Mouse (Mus musculus) left cerebral cortex, postnatal 4 days (tissue): ENCODE measurements around the gene Mcam. TPM values are rescaled to one million over a fixed set of nuclear protein-coding genes. Genes with fewer than 3 reads are reported as not detected.

Experiments used
- DNase-seq: peaks from one replicate; pipeline ENCODE4 v3.0.0-alpha.2; 2022
- intact Hi-C: fragments of 180-260 bp; cut with DNase I; formaldehyde crosslinking; loops from one replicate; pipeline ENCODE4 v1.15.1; 2025
- total RNA-seq, 2 experiments: library from RNA; stranded (reverse); gene quantifications; 2 replicates each; pipeline ENCODE4 v1.2.3; 2021

Mcam gene
- total RNA-seq, result 10 to 100 TPM; 13.7 to 16.9 TPM

DNA sequence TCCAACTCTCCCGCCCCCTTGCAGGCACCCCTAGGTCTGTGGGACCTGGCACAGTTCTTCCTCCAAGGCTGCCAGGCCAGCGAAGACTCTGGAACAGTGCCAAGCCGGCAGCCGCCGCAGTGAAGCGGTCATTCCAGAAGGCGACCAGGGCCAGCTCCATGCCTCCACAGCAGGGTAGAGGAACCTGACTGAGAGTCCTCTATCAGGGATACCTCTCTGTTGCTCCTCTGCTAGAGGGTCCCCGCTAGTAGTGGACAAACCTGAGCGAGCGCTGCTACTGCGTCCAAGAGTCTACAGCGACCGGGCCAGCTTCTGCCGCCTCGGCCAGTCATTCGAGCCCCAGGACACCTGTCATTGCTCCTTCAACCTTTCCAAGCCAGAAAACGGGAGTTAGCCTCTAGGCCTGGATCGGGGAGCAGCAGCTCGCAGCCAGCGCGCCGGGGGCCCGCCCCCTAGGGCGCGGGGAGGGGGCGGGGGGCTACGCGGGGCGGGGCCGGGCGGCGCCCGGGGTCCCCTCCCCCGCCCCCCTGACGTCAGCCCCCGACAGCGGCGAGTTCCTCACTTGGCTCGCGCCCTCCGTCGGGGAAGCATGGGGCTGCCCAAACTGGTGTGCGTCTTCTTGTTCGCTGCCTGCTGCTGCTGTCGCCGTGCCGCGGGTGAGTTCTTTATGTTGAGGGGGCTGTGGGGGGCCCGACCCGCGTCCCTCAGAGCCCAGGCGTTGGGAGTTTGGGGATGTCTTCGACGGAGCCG is at the start of gene Mcam:
Mcam (plus strand) TSS at position 369 of the 750 bp plus-strand sequence.
- intact Hi-C loops, result no loop called here

DNA sequence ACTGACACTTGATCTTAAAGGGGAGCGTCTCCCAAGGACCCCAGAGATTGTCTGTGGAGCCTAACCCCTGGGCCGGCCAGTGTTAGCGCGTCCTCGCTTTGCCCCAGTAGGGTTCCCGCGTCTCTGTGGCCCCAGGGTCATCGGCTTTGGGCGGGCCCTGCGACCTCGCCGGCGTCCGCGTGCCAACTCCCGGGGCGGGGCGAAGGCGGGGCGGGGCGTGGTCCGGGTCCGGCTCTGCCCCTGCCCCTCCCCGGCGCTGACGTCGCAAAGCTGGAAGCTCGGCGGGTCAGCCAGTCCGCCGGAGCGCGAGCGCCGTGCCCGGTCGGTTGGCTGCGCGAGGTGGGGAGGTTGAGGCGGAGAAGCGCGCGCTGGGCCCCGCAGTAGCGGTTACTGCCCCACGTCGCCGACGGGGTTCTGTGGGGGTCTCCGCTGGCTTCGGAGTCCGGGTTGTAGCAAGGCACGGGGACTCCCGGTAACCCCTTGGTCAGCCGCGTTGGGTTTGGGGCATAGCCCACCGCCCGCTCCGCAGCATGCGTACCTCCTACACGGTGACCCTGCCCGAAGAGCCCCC is 49.5 kb upstream of the Mcam start:
- intact Hi-C loops, result no loop called here
- DNase-seq, result peak; percentile 86

More for the DNA sequence above, at the start of gene Mcam:
- peak; percentile 87 for DNase-seq

DNA sequence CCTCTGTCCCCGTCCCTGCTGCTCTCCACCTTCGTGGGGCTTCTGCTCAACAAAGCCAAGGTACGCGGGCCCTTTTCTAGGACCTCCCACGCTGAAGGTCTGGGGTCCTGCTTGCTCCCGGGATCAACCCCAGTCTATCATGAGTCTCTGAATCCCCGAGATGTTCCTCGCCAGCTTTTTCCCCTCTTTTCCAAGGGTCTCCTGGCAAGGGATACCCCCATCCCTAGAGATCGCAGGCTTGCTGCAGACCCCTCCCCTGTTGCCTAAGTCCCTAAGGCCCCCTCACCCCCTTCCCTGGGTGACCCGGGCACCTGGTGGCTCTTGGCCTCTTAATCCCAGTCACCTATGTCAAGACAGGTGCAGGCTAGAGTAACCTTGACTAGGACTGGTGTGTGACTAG is 49.0 kb upstream of the Mcam start:
- intact Hi-C loops, result no loop called here
- DNase-seq, result no peak

DNA sequence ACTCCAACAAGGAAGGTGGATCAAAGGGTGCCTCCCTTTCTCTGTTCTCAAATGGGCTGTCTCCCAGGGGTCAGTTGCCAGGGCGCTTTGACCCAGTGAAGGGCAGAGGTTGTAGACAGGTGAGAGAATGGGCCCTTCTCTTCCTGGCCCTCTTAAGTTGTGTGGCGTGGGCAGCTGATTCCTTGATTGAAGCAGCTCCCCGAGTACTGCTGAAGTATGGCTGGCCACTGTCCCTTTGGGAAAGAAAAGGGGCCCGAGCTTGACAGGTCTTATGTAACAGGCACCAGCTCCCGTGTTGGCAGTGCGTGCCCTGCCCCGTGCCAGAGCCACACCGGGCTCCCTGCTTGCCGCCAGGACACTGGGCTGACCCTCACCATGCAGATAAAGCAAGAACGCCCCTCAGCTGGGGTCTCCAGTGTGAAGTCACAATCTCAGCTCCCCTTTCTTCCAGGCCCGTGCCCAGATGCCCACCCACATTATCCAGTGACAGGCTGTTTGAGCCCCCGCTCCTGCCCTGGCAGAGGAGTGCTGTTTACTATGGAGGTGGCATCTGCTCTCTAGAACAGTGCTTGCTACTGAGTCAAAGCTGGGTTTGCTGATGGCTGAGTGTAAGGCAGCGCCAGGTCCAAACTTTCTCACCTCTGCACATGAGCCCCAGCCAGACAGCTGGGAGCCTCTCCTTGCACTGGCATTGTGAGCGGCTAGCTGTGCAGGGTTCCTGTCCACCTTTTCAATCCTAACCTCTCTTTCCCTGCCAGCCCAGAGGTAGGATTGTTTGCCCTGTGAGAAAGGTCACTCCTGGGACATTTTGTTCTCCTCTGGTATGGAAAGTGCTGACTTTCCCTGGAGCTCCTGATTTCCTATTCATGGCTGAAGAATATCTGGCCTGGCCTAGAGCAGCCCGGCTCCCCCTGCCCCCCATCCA is 48.3 kb upstream of the Mcam start:
- no peak for DNase-seq
- intact Hi-C loops, result no loop called here

DNA sequence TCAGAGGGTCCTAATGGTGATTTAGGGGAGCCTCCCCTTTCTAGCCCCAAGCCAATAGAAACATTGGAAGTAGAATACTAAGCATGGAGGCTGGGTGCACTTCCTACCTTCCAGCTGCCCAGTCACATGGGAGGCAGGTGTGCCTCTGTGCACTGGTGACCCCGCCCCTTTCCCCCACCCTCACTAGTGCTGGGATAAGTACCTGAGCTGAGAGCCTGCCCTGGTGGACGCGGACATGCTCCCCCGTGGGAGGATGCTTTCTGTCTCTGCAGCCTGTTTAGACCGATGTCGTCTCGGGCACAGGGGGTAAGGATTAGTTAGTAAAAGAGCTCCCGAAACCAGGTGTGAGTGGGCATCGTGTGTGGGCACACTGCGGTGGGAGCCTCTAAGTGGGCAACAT is 47.3 kb upstream of the Mcam start:
- no peak for DNase-seq
- intact Hi-C loops, result no loop called here

DNA sequence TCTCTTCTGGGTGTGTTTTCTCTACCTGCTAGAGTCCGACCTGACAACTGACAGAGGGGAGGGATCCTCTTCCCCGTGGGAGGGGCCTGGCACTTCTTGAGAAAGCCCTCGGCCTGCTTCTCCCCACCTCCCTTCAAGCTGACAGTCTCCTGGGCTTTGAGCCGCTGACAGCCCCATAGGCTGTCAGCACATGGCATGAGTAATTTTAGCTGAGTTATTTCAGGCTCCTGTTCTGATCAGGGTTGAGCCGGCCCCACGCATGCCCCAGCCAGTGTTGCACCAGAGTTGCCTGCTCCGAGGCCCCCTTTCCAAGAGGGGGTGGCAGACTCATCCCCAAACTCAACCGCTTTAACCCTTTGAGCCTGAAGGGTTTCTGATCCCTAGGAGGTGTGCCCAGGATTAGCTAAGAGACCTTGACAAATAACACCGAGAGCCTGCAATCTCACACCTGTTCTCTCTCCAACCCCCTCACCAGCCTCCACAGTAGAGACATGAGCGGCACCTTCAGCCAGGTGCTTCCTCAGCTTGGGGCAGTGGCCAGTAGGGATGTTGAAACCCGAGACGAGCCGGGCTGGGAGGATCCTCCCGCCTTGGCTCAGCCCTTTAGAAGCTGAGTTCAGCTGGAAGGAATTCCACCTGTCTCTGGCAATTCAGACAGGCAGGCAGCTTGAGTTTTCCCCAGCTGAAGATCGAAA is 46.4 kb upstream of the Mcam start:
- no peak for DNase-seq
- intact Hi-C loops, result no loop called here

DNA sequence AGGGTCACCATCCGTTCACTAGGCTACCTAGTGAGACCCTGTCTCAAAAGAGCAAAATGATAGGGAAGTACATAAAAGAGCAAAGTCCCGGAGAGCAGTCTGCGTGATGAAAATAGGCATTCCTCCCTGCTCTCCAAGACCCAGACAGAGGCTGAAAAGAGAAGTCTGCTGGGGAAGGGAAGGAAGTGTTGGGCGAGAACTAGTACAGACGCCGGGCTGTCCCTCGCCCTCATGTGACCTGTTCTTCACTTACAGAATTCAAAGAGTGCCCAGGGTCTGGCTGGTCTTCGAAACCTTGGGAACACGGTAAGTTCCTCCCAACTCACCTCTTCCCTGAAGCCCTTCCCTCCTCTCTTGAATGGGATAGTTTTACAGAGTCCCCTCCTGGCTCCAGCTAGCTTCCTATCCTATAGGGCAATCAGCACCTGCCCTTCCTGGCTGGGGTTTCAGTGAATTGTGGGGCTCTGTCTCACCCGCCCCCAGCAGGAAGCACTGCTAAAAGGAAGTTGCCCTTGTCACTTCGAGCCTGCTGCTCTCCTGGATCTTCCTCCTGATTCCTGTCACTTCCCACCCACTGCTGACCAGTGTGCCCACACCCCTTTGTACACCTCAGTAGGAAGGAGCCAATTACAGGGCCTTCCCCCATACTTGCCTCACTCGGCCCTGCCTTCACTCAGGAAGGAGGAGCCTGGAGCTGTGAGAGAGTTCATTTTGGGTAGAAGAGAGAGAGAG is 45.2 kb upstream of the Mcam start:
- intact Hi-C loops, result no loop called here

DNA sequence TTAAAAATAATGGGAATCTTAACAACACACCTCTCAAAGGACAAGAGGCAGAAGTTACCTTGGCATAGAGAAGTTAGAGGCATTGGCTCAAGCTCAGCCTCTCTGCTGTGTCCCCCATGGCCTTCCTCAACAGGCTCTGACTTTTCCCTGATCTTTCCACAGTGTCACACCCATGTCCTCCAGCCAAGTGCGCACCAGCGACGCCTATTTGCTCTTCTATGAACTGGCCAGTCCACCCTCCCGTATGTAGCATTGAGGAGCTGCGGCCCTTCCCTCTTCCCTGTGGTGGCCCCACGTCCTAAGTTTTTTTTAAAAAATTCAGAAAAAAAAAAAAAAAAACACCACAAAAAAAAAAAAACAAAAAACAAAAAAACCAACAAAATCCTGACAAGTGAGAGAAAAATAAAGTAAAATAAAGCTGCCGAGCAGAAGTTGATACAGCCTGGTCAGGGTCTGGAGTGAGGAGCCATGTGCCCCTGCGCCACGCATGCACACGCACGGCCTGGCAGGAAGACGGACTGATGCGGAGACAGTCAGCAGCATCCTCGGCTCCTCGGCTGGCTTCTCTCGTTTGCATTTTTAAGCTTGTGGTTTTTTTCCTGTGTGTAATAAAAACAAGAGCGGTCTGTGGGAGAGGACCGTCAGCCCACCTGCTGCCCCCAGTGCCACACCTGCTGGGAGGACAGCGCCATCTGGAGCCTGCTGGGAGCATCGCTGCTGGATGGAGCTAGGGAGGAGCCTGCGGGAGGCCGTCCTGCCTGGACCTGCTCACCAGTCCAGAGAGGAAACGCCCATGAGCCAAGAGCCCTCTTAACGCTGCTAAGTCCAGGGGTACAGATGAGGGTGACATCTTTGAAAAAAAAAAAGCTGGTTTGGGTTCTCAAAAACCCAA is 40.4 kb upstream of the Mcam start:
- intact Hi-C loops, result no loop called here
- peak; percentile 79 for DNase-seq

More for the DNA sequence above, 45.2 kb upstream of the Mcam start:
- DNase-seq, result no peak

DNA sequence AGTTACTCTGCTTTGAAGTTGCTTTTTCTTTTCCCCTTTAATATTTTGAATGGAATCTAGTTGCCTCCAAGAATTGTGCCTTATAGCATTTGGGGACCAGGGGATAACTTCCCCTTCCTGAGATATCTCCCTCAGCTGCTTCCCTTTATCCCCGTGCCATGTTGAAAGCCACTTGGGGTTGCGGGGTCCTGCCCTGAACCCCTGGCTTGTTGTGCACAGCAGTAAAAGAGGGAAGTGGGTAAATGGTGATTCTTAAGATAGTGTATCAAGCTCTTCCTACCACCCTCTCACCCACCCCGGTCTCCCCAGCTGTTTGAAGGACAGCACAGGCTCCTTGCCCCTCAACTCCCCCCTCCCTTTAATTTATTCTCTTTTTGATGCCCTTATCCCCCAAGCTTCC is 39.5 kb upstream of the Mcam start:
- intact Hi-C loops, result no loop called here

DNA sequence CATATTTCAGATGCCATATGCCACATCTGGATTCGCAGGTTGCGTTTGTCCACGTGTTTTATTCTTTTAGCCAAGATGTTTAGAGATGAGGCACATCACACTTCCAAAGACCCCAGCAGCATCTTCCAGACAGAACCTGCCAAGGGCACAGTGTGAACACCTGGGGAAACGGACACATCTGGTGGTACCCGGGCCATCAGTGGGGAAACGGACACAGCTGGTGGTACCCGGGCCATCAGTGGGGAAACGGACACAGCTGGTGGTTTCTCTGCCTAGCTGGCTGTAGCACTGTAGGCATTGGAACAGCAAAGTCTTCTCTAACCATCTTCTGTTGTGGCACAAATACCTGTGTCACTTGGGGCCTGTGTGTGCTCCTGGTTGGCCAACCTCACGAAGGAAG is 38.5 kb upstream of the Mcam start:
- intact Hi-C loops, result no loop called here

More for the DNA sequence above, 39.5 kb upstream of the Mcam start:
- no peak for DNase-seq

DNA sequence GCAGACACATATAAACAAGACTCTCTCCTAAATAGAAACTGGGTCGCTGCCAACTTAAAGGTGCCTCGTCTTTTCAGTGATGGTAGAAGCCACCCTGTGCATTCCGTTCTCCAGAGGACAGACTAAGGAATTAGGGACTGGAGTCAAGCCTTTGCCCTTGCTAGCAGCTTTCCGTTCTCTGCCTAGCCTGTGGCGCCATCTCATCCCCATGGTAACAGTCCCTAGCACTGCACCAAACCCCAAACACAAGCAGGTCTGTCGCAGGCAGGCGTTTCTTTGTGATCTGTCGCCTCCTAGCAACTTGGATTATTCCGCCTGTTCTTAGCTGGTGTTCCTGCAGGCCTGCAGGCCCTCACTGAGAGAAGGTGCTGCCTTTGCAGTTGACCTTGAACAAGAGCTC is 37.7 kb upstream of the Mcam start:
- DNase-seq, result no peak
- intact Hi-C loops, result no loop called here

More for the DNA sequence above, 38.5 kb upstream of the Mcam start:
- no peak for DNase-seq

DNA sequence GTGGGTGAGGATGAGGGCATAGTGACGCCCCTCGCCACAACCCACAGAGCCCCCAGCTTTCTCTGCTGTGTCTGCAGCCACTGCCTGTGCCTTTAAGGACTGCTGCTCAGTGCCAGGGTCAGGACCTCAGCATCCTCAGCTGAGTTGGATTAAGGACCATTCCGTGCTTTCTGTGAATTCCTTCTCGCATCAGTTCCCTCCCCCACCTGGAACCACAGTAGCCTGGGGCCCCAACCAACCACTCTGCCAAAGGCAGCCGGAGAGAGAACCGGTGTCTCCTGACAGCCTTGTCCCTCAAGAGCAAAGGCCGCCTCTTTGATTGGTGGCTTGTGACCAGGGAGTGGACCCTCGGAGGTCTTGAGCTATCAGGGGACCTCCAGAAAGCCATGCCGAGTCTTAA is 32.8 kb upstream of the Mcam start, which contains the start of gene Mfrp:
Mfrp (plus strand) TSS at position 240 of the 400 bp plus-strand sequence.
- intact Hi-C loops, result loop anchor here (10.0 kb wide), 1 partner anchor 117 kb away; no protein-coding TSS in a partner anchor

DNA sequence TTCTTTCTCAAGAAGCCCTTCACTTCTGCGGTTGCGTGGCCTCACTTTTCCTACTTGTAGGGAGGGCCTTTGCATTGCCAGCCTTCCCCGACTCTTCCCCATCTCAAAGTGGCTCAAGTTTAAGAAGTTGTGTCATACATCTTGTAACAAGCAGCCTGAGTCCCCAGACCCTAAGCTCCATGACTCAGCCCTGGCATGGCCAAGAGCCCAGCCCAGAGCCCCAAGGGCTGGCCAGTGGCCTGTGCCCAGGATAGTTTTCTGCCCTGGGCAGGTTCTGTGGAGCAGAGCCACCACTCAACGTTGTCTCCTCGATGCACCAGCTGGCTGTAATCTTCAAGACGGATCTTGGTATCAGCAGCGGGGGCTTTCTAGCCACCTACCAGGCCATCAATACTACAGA is 29.4 kb upstream of the Mcam start:
- no peak for DNase-seq
- intact Hi-C loops, result loop anchor here (10.0 kb wide), 1 partner anchor 120 kb away; no protein-coding TSS in a partner anchor

More for the DNA sequence above, 32.8 kb upstream of the Mcam start, which contains the start of gene Mfrp:
- DNase-seq, result no peak

DNA sequence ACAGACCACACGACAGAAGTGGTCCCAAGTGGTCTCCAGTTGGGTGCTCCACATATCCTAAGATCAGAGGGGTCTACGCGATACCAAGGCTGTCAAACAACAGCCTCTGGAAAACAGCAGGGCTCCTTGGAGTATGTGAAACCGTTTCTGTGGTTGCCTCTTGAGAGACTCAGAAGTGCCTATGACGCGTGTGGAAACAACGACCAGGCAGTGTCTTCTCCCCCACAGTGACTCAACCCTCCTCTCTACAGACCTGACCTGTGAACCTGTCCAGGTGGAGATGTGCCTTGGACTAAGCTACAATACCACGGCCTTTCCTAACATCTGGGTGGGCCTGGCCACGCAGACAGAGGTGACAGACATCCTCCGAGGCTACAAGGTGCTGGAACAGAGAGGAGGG is 28.5 kb upstream of the Mcam start:
- DNase-seq, result no peak
- intact Hi-C loops, result loop anchor here (10.0 kb wide), 1 partner anchor 121 kb away; no protein-coding TSS in a partner anchor

DNA sequence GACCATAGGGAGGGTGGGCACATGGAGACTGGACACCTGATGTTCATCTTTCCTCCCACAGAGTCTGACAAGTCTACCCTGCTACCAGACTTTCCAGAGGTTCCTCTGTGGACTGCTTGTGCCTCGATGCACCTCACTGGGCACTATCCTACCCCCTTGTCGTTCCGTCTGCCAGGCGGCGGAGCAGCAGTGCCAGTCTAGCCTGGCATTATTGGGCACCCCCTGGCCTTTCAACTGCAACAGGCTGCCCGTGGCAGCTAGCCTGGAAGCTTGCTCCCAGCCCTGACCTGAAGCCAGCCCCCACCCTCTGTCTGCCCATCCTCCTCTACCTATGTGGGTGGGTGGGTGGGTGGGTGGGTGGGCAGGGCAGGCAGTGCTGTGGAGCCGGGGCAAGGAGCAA is 28.1 kb upstream of the Mcam start:
- intact Hi-C loops, result loop anchor here (10.0 kb wide), 1 partner anchor 121 kb away; no protein-coding TSS in a partner anchor

DNA sequence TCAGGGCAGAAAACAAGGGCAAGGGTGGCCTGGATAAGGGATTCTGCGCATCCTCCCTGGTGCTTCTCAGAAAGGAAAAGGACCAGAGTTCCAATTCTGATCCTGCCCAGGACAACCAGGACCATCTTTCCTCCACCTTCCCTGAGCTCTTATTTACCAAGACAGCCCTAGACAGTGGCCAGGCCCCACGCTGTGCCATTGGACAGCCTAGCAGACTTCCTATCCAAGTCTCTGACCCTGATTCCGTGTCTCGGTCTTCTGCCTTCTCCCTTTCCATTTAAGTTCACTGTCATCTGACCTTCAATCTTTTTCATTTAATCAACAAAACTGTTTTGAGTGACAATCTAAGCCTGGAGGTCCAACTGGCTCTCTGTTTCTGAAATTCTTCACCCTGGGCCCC is 27.7 kb upstream of the Mcam start:
- intact Hi-C loops, result loop anchor here (10.0 kb wide), 1 partner anchor 122 kb away; no protein-coding TSS in a partner anchor
- DNase-seq, result no peak

More for the DNA sequence above, 28.1 kb upstream of the Mcam start:
- no peak for DNase-seq

DNA sequence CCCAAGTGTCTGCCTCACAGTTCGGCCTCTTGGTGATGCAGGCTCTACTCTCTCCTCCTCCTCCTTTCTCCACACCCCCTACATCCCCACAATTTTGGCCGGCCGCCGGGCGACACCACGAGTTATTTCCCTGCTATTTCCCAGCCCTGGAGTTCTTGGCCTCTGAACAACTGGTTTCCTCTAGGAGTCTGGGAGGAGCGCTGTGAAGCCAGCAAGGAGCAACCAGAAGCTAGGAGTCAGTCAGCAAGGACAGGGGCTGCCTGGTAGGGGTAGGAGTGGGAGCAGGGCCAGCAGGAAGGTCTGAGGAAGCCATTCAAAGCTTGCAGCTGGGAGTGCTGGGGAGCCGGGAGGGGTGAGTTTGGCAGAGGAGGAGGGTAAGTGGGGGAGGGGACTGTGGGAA is 27.2 kb upstream of the Mcam start, which contains the start of gene C1qtnf5:
C1qtnf5 (plus strand) TSS at position 136 of the 400 bp plus-strand sequence.
- peak; percentile 85 for DNase-seq
- intact Hi-C loops, result loop anchor here (10.0 kb wide), 1 partner anchor 122 kb away; no protein-coding TSS in a partner anchor

DNA sequence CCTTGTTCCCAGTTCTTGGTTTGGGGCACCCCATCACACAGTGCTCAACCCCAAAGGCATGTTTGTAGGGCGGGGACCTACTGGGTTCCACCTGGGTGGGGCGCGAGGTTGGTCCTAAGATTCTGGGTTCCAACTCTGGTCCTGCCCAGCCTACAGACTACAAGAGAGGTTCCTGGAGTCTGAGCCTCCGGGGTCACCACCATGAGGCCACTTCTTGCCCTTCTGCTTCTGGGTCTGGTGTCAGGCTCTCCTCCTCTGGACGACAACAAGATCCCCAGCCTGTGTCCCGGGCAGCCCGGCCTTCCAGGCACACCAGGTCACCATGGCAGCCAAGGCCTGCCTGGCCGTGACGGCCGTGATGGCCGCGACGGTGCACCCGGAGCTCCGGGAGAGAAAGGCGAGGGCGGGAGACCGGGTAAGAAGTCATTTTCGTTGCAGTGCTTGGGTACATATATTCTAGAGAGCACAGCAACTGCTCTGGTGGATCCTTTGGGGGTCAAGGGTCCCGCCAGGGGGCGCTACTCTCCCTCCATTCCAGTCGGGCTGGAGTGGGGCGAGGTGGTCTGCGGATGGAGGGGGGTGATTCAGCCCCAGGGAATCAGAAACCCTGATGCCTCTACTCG is 26.6 kb upstream of the Mcam start:
- DNase-seq, result peak; percentile 72
- intact Hi-C loops, result loop anchor here (10.0 kb wide), 1 partner anchor 123 kb away; no protein-coding TSS in a partner anchor
